Mouse (Mus musculus) layer of hippocampus, postnatal 14 days (tissue): Measurements from ENCODE around the gene Gm21789. TPM values are rescaled to one million over a fixed set of nuclear protein-coding genes. Genes with fewer than 3 reads are reported as not detected.
"Not testable (repeated sequence)": the region's sequence is repeated elsewhere in the genome, so short reads cannot be mapped to it uniquely, and the experiment has no call there.

ENCODE experiments used
- DNase-seq, 2 experiments: peaks; one replicate each; pipeline ENCODE4 v3.0.0; 2021 to 2022; ENCODE audit warnings: low spot score in 2 of 2, mixed read lengths in 1 of 2
- long read RNA-seq, 2 experiments: library from polyadenylated mRNA; stranded (forward); transcript quantifications; one replicate each; pipeline ENCODE4 v2.0.0; 2021
- total RNA-seq, 2 experiments: library from RNA; stranded (reverse); gene quantifications; 2 replicates each; pipeline ENCODE4 v1.2.3; 2021

Gene Gm21789
- total RNA-seq = not detected
- long read RNA-seq, experiment 1 = 0 reads
- long read RNA-seq, experiment 2 = 0 reads

GRCm38 (mm10) chrX:32941468-32941867 lies at the start of gene Gm21789:
Gm21789 (plus strand) TSS chrX:32941768.
- DNase-seq = not testable (repeated sequence)

- not testable (repeated sequence) for DNase-seq
Observed at GRCm38 (mm10) chrX:32894325-32894724, 47.2 kb upstream of the Gm21789 start, which contains the start of gene Btbd35f30. Btbd35f30 (plus strand) TSS chrX:32894625.

- not testable (repeated sequence) for DNase-seq
Observed at GRCm38 (mm10) chrX:32973597-32973996, 32.0 kb downstream of the Gm21789 start, which contains the start of gene Btbd35f5. Btbd35f5 (plus strand) TSS chrX:32973897.

Other genes starting within 250 kb of the Gm21789 start
- not detected for gene Btbd35f21, start 215.7 kb upstream of the Gm21789 start, total RNA-seq
- not detected for gene Btbd35f30, start 47.1 kb upstream of the Gm21789 start, total RNA-seq
- not detected for gene Btbd35f5, start 32.1 kb downstream of the Gm21789 start, total RNA-seq